Comparison of ENCODE assay signal across 8 mouse cellular contexts in the genomic region with DNA sequence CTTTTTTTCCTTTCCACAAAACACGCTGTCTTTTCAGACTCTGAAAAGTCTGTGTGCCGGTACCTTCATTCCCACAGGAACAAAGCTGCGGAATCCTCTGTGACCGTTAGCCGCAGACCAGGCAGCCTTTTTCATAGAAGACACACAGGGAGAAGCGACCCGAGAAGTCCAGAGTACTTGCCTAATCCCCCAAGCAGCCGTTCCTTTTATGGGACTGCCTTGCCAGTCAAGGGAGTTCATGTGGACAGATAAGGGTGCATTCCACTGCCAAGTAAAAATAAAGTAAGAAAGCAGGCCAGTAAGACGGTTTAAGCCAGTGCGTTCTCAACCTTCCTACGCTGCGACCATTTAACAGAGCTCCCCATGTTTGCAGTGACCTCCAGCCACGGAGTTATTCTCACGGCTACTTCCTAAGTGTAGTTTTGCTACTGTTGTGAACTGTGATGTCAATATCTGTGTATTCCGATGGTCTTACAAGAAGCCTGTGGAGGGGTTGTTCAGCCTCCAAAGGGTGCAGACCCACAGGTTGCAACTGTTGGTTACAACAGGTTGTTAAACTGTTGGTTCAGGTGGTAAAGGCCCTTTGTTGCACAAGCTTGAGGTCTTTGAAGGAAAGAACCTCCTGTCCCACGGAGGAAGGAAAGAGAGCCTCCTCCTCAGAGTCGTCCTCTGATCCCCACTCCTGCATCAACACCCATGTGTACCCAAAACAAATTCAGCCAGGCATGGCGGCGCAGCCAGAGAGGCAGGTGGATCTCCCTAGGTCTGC. TPM values are rescaled to one million over a fixed set of nuclear protein-coding genes. Genes with fewer than 3 reads are reported as not detected.
A peak's percentile ranks its signal among the peaks of the same experiment; 100 is the strongest.
DNase-seq lines count a peak whose midpoint lies in the region; ATAC-seq and TF ChIP-seq lines count a peak whose summit lies in the region.

No protein-coding gene starts in this region.

- peak overlapping the region; percentile 19; the same call in 1 of the 2 replicates for H3K27ac ChIP-seq in limb, embryonic 14.5 days (replicated peaks; ENCODE audit: low read depth, low read length)
- no peak overlapping the region for H3K27ac ChIP-seq in limb, embryonic 10.5 days
- peak overlapping the region; percentile 40; the same call in 1 of the 2 replicates for H3K27ac ChIP-seq in hindbrain, embryonic 15.5 days (replicated peaks)
- H3K27ac ChIP-seq in neural tube, embryonic 12.5 days, result no peak overlapping the region

- 77% methylated on average over 19 of the region's 19 CpGs for WGBS in limb, embryonic 14.5 days
- WGBS in limb, embryonic 10.5 days, result 85% methylated on average over 19 of the region's 19 CpGs
- 55% methylated on average over 19 of the region's 19 CpGs for WGBS in hindbrain, embryonic 15.5 days
- WGBS in neural tube, embryonic 12.5 days, result 74% methylated on average over 19 of the region's 19 CpGs

- H3K4me3 ChIP-seq in limb, embryonic 14.5 days (replicated peaks; ENCODE audit: low read length), result no peak overlapping the region
- H3K4me3 ChIP-seq in limb, embryonic 10.5 days, result no peak overlapping the region
- peak overlapping the region; percentile 9 for H3K4me3 ChIP-seq in hindbrain, embryonic 15.5 days
- H3K4me3 ChIP-seq in neural tube, embryonic 12.5 days, result peak overlapping the region; percentile 9; the same call in 1 of the 2 replicates

- H3K4me1 ChIP-seq in limb, embryonic 14.5 days (ENCODE audit: control insufficient read depth, insufficient read depth, low read length), result peaks cover 31% of the 10 kb centered on the region
- peaks cover 42% of the 10 kb centered on the region for H3K4me1 ChIP-seq in limb, embryonic 10.5 days
- H3K4me1 ChIP-seq in hindbrain, embryonic 15.5 days (replicated peaks), result peaks cover 68% of the 10 kb centered on the region
- peaks cover 74% of the 10 kb centered on the region for H3K4me1 ChIP-seq in neural tube, embryonic 12.5 days

- no peaks in the 10 kb centered on the region for H3K27me3 ChIP-seq in limb, embryonic 14.5 days (ENCODE audit: control insufficient read depth, insufficient read depth, low read length)
- no peaks in the 10 kb centered on the region for H3K27me3 ChIP-seq in limb, embryonic 10.5 days (ENCODE audit: low read depth, poor library complexity, severe bottlenecking)
- H3K27me3 ChIP-seq in hindbrain, embryonic 15.5 days, result no peaks in the 10 kb centered on the region
- H3K27me3 ChIP-seq in neural tube, embryonic 12.5 days (replicated peaks), result no peaks in the 10 kb centered on the region

- H3K9ac ChIP-seq in limb, embryonic 14.5 days (ENCODE audit: low read depth, low read length, severe bottlenecking), result no peak overlapping the region
- peak overlapping the region; percentile 14; the same call in 1 of the 2 replicates for H3K9ac ChIP-seq in hindbrain, embryonic 15.5 days
- 0 out of 2 replicates have a peak overlapping the region, but pooled peaks have one; percentile 26 for H3K9ac ChIP-seq in neural tube, embryonic 12.5 days

- no peak for TF ChIP-seq POLR2A in limb, embryonic 14.5 days (IDR thresholded peaks at IDR 0.05; ENCODE audit: borderline replicate concordance, extremely low read depth, insufficient read depth, insufficient read length)

- no peak overlapping the region for H3K4me2 ChIP-seq in limb, embryonic 14.5 days (replicated peaks; ENCODE audit: low read depth, low read length, severe bottlenecking)
- peak overlapping the region; percentile 67 for H3K4me2 ChIP-seq in hindbrain, embryonic 15.5 days
- H3K4me2 ChIP-seq in neural tube, embryonic 12.5 days (replicated peaks), result peak overlapping the region; percentile 89

- peaks cover 8% of the 10 kb centered on the region; the same call in 1 of the 2 replicates for H3K36me3 ChIP-seq in limb, embryonic 14.5 days (ENCODE audit: control insufficient read depth, insufficient read depth, low read length)
- H3K36me3 ChIP-seq in limb, embryonic 10.5 days, result peaks cover 45% of the 10 kb centered on the region
- H3K36me3 ChIP-seq in hindbrain, embryonic 15.5 days, result no peaks in the 10 kb centered on the region
- peaks cover 6% of the 10 kb centered on the region; the same call in 1 of the 2 replicates for H3K36me3 ChIP-seq in neural tube, embryonic 12.5 days

- H3K9me3 ChIP-seq in limb, embryonic 14.5 days (ENCODE audit: control insufficient read depth, low read length), result no peaks in the 10 kb centered on the region
- no peaks in the 10 kb centered on the region for H3K9me3 ChIP-seq in limb, embryonic 10.5 days (replicated peaks)
- H3K9me3 ChIP-seq in hindbrain, embryonic 15.5 days, result no peaks in the 10 kb centered on the region
- no peaks in the 10 kb centered on the region for H3K9me3 ChIP-seq in neural tube, embryonic 12.5 days

- ATAC-seq in limb, embryonic 14.5 days (ENCODE audit: low FRiP score, low read depth), result no peak
- ATAC-seq in hindbrain, embryonic 15.5 days (ENCODE audit: low FRiP score, low read depth), result no peak
- no peak for ATAC-seq in neural tube, embryonic 12.5 days (ENCODE audit: low FRiP score, low read depth)

- peak; percentile 32 for DNase-seq in adrenal gland, postnatal 14 days
- DNase-seq in adrenal gland, postnatal 25 days, result no peak
- no peak for DNase-seq in limb, embryonic 14.5 days (ENCODE audit: low spot score)
- no peak for DNase-seq in limb, embryonic 10.5 days (ENCODE audit: low spot score)
- no peak for DNase-seq in testis, postnatal 10 days (ENCODE audit: low spot score)
- no peak for DNase-seq in layer of hippocampus, postnatal 14 days (ENCODE audit: low spot score in 2 of 2)

RNA-seq across cellular contexts. Expression of a gene that starts 4.2 kb away (rescaled TPM):
- total RNA-seq in adrenal gland, postnatal 14 days (2021), result 65.2 and 85.1 TPM in 2 replicates
- total RNA-seq in adrenal gland, postnatal 25 days (2021), result 75.2 and 101 TPM in 2 replicates
- polyA plus RNA-seq in limb, embryonic 14.5 days (2012; rRNA removed), result 44.2 and 54.9 TPM in 2 replicates
- 29.3 and 34.4 TPM in 2 replicates for polyA plus RNA-seq in limb, embryonic 14.5 days (2014; fragmentation: Nextera tagmentation; extraction: Ambion mirVana)
- 40.5 and 42.6 TPM in 2 replicates for polyA plus RNA-seq in limb, embryonic 10.5 days (2016; fragmentation: Nextera tagmentation; extraction: Ambion mirVana)
- polyA plus RNA-seq in hindbrain, embryonic 15.5 days (2015; fragmentation: Nextera tagmentation; extraction: Ambion mirVana), result 75.5 and 82.4 TPM in 2 replicates
- 70.9 and 71.2 TPM in 2 replicates for polyA plus RNA-seq in neural tube, embryonic 12.5 days (2016; fragmentation: Nextera tagmentation; extraction: Ambion mirVana)
- 10 to 100 TPM; 35.9 to 41.0 TPM for total RNA-seq in layer of hippocampus, postnatal 14 days (2021)

RNA-seq across cellular contexts. Expression of a gene that starts 54.5 kb away (rescaled TPM):
- 18.0 and 26.6 TPM in 2 replicates for total RNA-seq in adrenal gland, postnatal 14 days (2021)
- total RNA-seq in adrenal gland, postnatal 25 days (2021), result 17.9 and 18.3 TPM in 2 replicates
- polyA plus RNA-seq in limb, embryonic 14.5 days (2012; rRNA removed), result 10.6 and 12.3 TPM in 2 replicates
- 8.7 and 9.9 TPM in 2 replicates for polyA plus RNA-seq in limb, embryonic 14.5 days (2014; fragmentation: Nextera tagmentation; extraction: Ambion mirVana)
- polyA plus RNA-seq in limb, embryonic 10.5 days (2016; fragmentation: Nextera tagmentation; extraction: Ambion mirVana), result 7.1 and 8.3 TPM in 2 replicates
- 33.9 and 34.2 TPM in 2 replicates for polyA plus RNA-seq in hindbrain, embryonic 15.5 days (2015; fragmentation: Nextera tagmentation; extraction: Ambion mirVana)
- polyA plus RNA-seq in neural tube, embryonic 12.5 days (2016; fragmentation: Nextera tagmentation; extraction: Ambion mirVana), result 12.6 and 14.6 TPM in 2 replicates
- total RNA-seq in layer of hippocampus, postnatal 14 days (2021), result 10 to 100 TPM; 61.2 to 63.8 TPM

Comparison
In these comparisons a context has a peak if more than half of its experiments do, and no peak if none do; other contexts are left out.
1. H3K27ac ChIP-seq: peak in limb, embryonic 14.5 days (single experiment) and hindbrain, embryonic 15.5 days (single experiment); none in limb, embryonic 10.5 days (single experiment) and neural tube, embryonic 12.5 days (single experiment).
2. H3K4me3 ChIP-seq: peak in hindbrain, embryonic 15.5 days (single experiment) and neural tube, embryonic 12.5 days (single experiment); none in limb, embryonic 14.5 days (single experiment) and limb, embryonic 10.5 days (single experiment).